ENCODE assay signal across 19 mouse cellular contexts in genomic region chr16:36882737-36883343, GRCm38 (mm10). TPM values are rescaled to one million over a fixed set of nuclear protein-coding genes. Genes with fewer than 3 reads are reported as not detected.
A peak's percentile ranks its signal among the peaks of the same experiment; 100 is the strongest.
DNase-seq lines count a peak whose midpoint lies in the region; ATAC-seq and TF ChIP-seq lines count a peak whose summit lies in the region.
"Had no signal": no experiment of that assay in that cellular context is flagged by ENCODE, and none has a peak within 500 bp of the region (broad histone marks: within the 10 kb centered on the region; RNA-seq: fewer than 3 reads in every experiment).

No protein-coding gene starts in this region.

- peak overlapping the region; percentile 46 for H3K27ac ChIP-seq in forebrain, embryonic 15.5 days (replicated peaks)
- H3K27ac ChIP-seq in forebrain, embryonic 10.5 days: no peak overlapping the region
- H3K27ac ChIP-seq in neural tube, embryonic 12.5 days: no peak overlapping the region; the same call in 1 of the 2 replicates
- no peak overlapping the region for H3K27ac ChIP-seq in neural tube, embryonic 15.5 days (replicated peaks)
- H3K27ac ChIP-seq in forebrain, postnatal 0 days (ENCODE audit: low read depth, low read length): no peak overlapping the region; the same call in 1 of the 2 replicates
- H3K27ac ChIP-seq: embryonic facial prominence, embryonic 12.5 days; intestine, embryonic 15.5 days; kidney, embryonic 15.5 days; stomach, embryonic 15.5 days had no signal

- no peaks in the 10 kb centered on the region for H3K9me3 ChIP-seq in forebrain, embryonic 15.5 days
- H3K9me3 ChIP-seq in forebrain, embryonic 10.5 days: no peaks in the 10 kb centered on the region
- no peaks in the 10 kb centered on the region for H3K9me3 ChIP-seq in neural tube, embryonic 12.5 days
- H3K9me3 ChIP-seq in neural tube, embryonic 15.5 days (replicated peaks): no peaks in the 10 kb centered on the region
- no peaks in the 10 kb centered on the region for H3K9me3 ChIP-seq in forebrain, postnatal 0 days (ENCODE audit: low read length)
- H3K9me3 ChIP-seq: embryonic facial prominence, embryonic 12.5 days; intestine, embryonic 15.5 days; kidney, embryonic 15.5 days; stomach, embryonic 15.5 days had no signal

- no peaks in the 10 kb centered on the region for H3K27me3 ChIP-seq in forebrain, embryonic 15.5 days
- H3K27me3 ChIP-seq in forebrain, embryonic 10.5 days (ENCODE audit: poor library complexity, severe bottlenecking): no peaks in the 10 kb centered on the region
- no peaks in the 10 kb centered on the region for H3K27me3 ChIP-seq in neural tube, embryonic 12.5 days (replicated peaks)
- no peaks in the 10 kb centered on the region for H3K27me3 ChIP-seq in neural tube, embryonic 15.5 days (replicated peaks)
- H3K27me3 ChIP-seq in forebrain, postnatal 0 days (ENCODE audit: insufficient read depth, low read length): no peaks in the 10 kb centered on the region
- H3K27me3 ChIP-seq: embryonic facial prominence, embryonic 12.5 days; intestine, embryonic 15.5 days; kidney, embryonic 15.5 days; stomach, embryonic 15.5 days had no signal

- H3K36me3 ChIP-seq in forebrain, embryonic 15.5 days: peaks cover 6% of the 10 kb centered on the region
- H3K36me3 ChIP-seq in forebrain, embryonic 10.5 days (replicated peaks): peaks cover 14% of the 10 kb centered on the region
- peaks cover 6% of the 10 kb centered on the region for H3K36me3 ChIP-seq in neural tube, embryonic 12.5 days
- H3K36me3 ChIP-seq in neural tube, embryonic 15.5 days: peaks cover 19% of the 10 kb centered on the region
- H3K36me3 ChIP-seq in forebrain, postnatal 0 days (ENCODE audit: insufficient read depth): peaks cover 10% of the 10 kb centered on the region

- WGBS in forebrain, embryonic 15.5 days: 10% methylated on average over 5 of the region's 5 CpGs
- WGBS in forebrain, embryonic 10.5 days: 42% methylated on average over 5 of the region's 5 CpGs
- 35% methylated on average over 5 of the region's 5 CpGs for WGBS in neural tube, embryonic 12.5 days
- WGBS in neural tube, embryonic 15.5 days: 26% methylated on average over 5 of the region's 5 CpGs
- WGBS in forebrain, postnatal 0 days: 14% methylated on average over 5 of the region's 5 CpGs

- ATAC-seq in forebrain, embryonic 15.5 days (replicated peaks): peak; percentile 43
- peak; percentile 53 for ATAC-seq in neural tube, embryonic 12.5 days (ENCODE audit: low FRiP score, low read depth)
- no peak for ATAC-seq in neural tube, embryonic 15.5 days (ENCODE audit: low FRiP score)
- ATAC-seq in forebrain, postnatal 0 days: no peak
- ATAC-seq: activated CD4-positive, CD25-positive, alpha-beta regulatory T cell, adult 4 months; intestine, embryonic 15.5 days had no signal

- no peak overlapping the region for H3K4me3 ChIP-seq in forebrain, embryonic 15.5 days
- H3K4me3 ChIP-seq in forebrain, embryonic 10.5 days: no peak overlapping the region
- H3K4me3 ChIP-seq in neural tube, embryonic 12.5 days: no peak overlapping the region
- H3K4me3 ChIP-seq in neural tube, embryonic 15.5 days (replicated peaks): no peak overlapping the region
- no peak overlapping the region for H3K4me3 ChIP-seq in forebrain, postnatal 0 days (ENCODE audit: low read depth, low read length)
- H3K4me3 ChIP-seq: embryonic facial prominence, embryonic 12.5 days; intestine, embryonic 15.5 days; kidney, embryonic 15.5 days; stomach, embryonic 15.5 days had no signal

- intact Hi-C loops in heart, postnatal 36 days (cut with DNase I): no loop called here

- H3K4me1 ChIP-seq in forebrain, embryonic 15.5 days: peaks cover 20% of the 10 kb centered on the region
- H3K4me1 ChIP-seq in forebrain, embryonic 10.5 days: peaks cover 8% of the 10 kb centered on the region
- peaks cover 9% of the 10 kb centered on the region for H3K4me1 ChIP-seq in neural tube, embryonic 12.5 days
- H3K4me1 ChIP-seq in neural tube, embryonic 15.5 days: peaks cover 24% of the 10 kb centered on the region
- no peaks in the 10 kb centered on the region for H3K4me1 ChIP-seq in forebrain, postnatal 0 days (ENCODE audit: insufficient read depth)
- H3K4me1 ChIP-seq: embryonic facial prominence, embryonic 12.5 days; kidney, embryonic 15.5 days; stomach, embryonic 15.5 days had no signal

- H3K4me2 ChIP-seq in forebrain, embryonic 15.5 days (replicated peaks): no peak overlapping the region
- no peak overlapping the region for H3K4me2 ChIP-seq in neural tube, embryonic 12.5 days (replicated peaks)
- H3K4me2 ChIP-seq in neural tube, embryonic 15.5 days: no peak overlapping the region
- H3K4me2 ChIP-seq in forebrain, postnatal 0 days (ENCODE audit: low read depth): no peak overlapping the region
- H3K4me2 ChIP-seq: embryonic facial prominence, embryonic 12.5 days; intestine, embryonic 15.5 days; kidney, embryonic 15.5 days; stomach, embryonic 15.5 days had no signal

- no peak for TF ChIP-seq CTCF in forebrain, postnatal 0 days (IDR thresholded peaks at IDR 0.05; ENCODE audit: low read depth)

- H3K9ac ChIP-seq in forebrain, embryonic 15.5 days (replicated peaks): no peak overlapping the region
- H3K9ac ChIP-seq in neural tube, embryonic 12.5 days: no peak overlapping the region
- no peak overlapping the region for H3K9ac ChIP-seq in neural tube, embryonic 15.5 days (replicated peaks)
- H3K9ac ChIP-seq in forebrain, postnatal 0 days: peak overlapping the region; percentile 18; the same call in 1 of the 2 replicates
- H3K9ac ChIP-seq: embryonic facial prominence, embryonic 12.5 days; intestine, embryonic 15.5 days; kidney, embryonic 15.5 days; stomach, embryonic 15.5 days had no signal

- DNase-seq in forebrain, embryonic 10.5 days (ENCODE audit: extremely low spot score, low spot score): no peak
- DNase-seq in forebrain, postnatal 0 days: peak; percentile 1
- DNase-seq in testis, postnatal 14 days (ENCODE audit: low spot score): no peak
- DNase-seq in heart, postnatal 36 days: no peak
- DNase-seq in thymus, adult 18-20 months: no peak
- DNase-seq: heart, postnatal 10 days; lung, adult 18-20 months; lung, postnatal 36 days; spleen, adult 18-20 months; thymus, postnatal 36 days had no signal

RNA-seq across cellular contexts. Expression of gene Golgb1, which starts 7.9 kb away (rescaled TPM):
- polyA plus RNA-seq in forebrain, embryonic 15.5 days (2015; fragmentation: Nextera tagmentation; extraction: Ambion mirVana): 91.9 and 92.1 TPM in 2 replicates
- polyA plus RNA-seq in forebrain, embryonic 10.5 days (2016; fragmentation: Nextera tagmentation; extraction: Ambion mirVana): 71.8 and 76.2 TPM in 2 replicates
- polyA plus RNA-seq in neural tube, embryonic 12.5 days (2016; fragmentation: Nextera tagmentation; extraction: Ambion mirVana): 75.9 and 85.5 TPM in 2 replicates
- 77.8 and 80.4 TPM in 2 replicates for polyA plus RNA-seq in neural tube, embryonic 15.5 days (2015; fragmentation: Nextera tagmentation; extraction: Ambion mirVana)
- 22.4 and 30.2 TPM in 2 replicates for total RNA-seq in forebrain, postnatal 0 days (2014; rRNA removed)
- 63.2 and 87.1 TPM in 2 replicates for polyA plus RNA-seq in forebrain, postnatal 0 days (2015; fragmentation: Nextera tagmentation; extraction: Ambion mirVana)
- total RNA-seq in heart, postnatal 36 days (2021): 10 to 100 TPM; 45.5 to 46.8 TPM

RNA-seq across cellular contexts. Expression of gene Eaf2, which starts 8.0 kb away (rescaled TPM):
- polyA plus RNA-seq in forebrain, embryonic 15.5 days (2015; fragmentation: Nextera tagmentation; extraction: Ambion mirVana): 0.84 and 0.91 TPM in 2 replicates
- polyA plus RNA-seq in forebrain, embryonic 10.5 days (2016; fragmentation: Nextera tagmentation; extraction: Ambion mirVana): 1.7 and 1.8 TPM in 2 replicates
- 0.81 and 1.2 TPM in 2 replicates for polyA plus RNA-seq in neural tube, embryonic 12.5 days (2016; fragmentation: Nextera tagmentation; extraction: Ambion mirVana)
- 0.50 and 1.1 TPM in 2 replicates for polyA plus RNA-seq in neural tube, embryonic 15.5 days (2015; fragmentation: Nextera tagmentation; extraction: Ambion mirVana)
- 0.23 and 0.76 TPM in 2 replicates for total RNA-seq in forebrain, postnatal 0 days (2014; rRNA removed)
- 0.67 and 0.79 TPM in 2 replicates for polyA plus RNA-seq in forebrain, postnatal 0 days (2015; fragmentation: Nextera tagmentation; extraction: Ambion mirVana)
- total RNA-seq in heart, postnatal 36 days (2021): under 1 TPM; 0.54 to 0.78 TPM
- total RNA-seq: common myeloid progenitor, adult 5-6 weeks had no signal

RNA-seq across cellular contexts. Expression of gene Hcls1, which starts 51.9 kb away (rescaled TPM):
- 2.1 and 2.3 TPM in 2 replicates for polyA plus RNA-seq in forebrain, embryonic 15.5 days (2015; fragmentation: Nextera tagmentation; extraction: Ambion mirVana)
- polyA plus RNA-seq in forebrain, embryonic 10.5 days (2016; fragmentation: Nextera tagmentation; extraction: Ambion mirVana): 1.7 and 2.9 TPM in 2 replicates
- 3.2 and 3.6 TPM in 2 replicates for polyA plus RNA-seq in neural tube, embryonic 12.5 days (2016; fragmentation: Nextera tagmentation; extraction: Ambion mirVana)
- 2.5 and 15.1 TPM in 2 replicates for polyA plus RNA-seq in neural tube, embryonic 15.5 days (2015; fragmentation: Nextera tagmentation; extraction: Ambion mirVana)
- total RNA-seq in forebrain, postnatal 0 days (2014; rRNA removed): 0.92 and 1.8 TPM in 2 replicates
- polyA plus RNA-seq in forebrain, postnatal 0 days (2015; fragmentation: Nextera tagmentation; extraction: Ambion mirVana): 2.2 and 2.3 TPM in 2 replicates
- 10 to 100 TPM in 1 of 2 experiments, 1 to 10 TPM in 1; 8.2 to 10.8 TPM for total RNA-seq in heart, postnatal 36 days (2021)

RNA-seq across cellular contexts. Expression of gene Iqcb1, which starts 54.7 kb away (rescaled TPM):
- 55.8 and 59.1 TPM in 2 replicates for polyA plus RNA-seq in forebrain, embryonic 15.5 days (2015; fragmentation: Nextera tagmentation; extraction: Ambion mirVana)
- polyA plus RNA-seq in forebrain, embryonic 10.5 days (2016; fragmentation: Nextera tagmentation; extraction: Ambion mirVana): 64.6 and 67.8 TPM in 2 replicates
- polyA plus RNA-seq in neural tube, embryonic 12.5 days (2016; fragmentation: Nextera tagmentation; extraction: Ambion mirVana): 57.6 and 65.3 TPM in 2 replicates
- 57.2 and 61.1 TPM in 2 replicates for polyA plus RNA-seq in neural tube, embryonic 15.5 days (2015; fragmentation: Nextera tagmentation; extraction: Ambion mirVana)
- 25.1 and 26.0 TPM in 2 replicates for total RNA-seq in forebrain, postnatal 0 days (2014; rRNA removed)
- 40.7 and 66.0 TPM in 2 replicates for polyA plus RNA-seq in forebrain, postnatal 0 days (2015; fragmentation: Nextera tagmentation; extraction: Ambion mirVana)
- total RNA-seq in heart, postnatal 36 days (2021): 10 to 100 TPM; 14.3 to 15.2 TPM

Comparison
In these comparisons a context has a peak if more than half of its experiments do, and no peak if none do; other contexts are left out.
1. ATAC-seq: peak in forebrain, embryonic 15.5 days (single experiment) and neural tube, embryonic 12.5 days (single experiment); none in neural tube, embryonic 15.5 days (single experiment) and forebrain, postnatal 0 days (single experiment).